Mouse (Mus musculus) olfactory bulb, adult 2 months (tissue): Measurements from ENCODE around the gene Tmem243.

Source experiments
- CTCF ChIP-seq: fragments of 200-500 bp; IDR thresholded peaks from 2 replicates; pipeline ENCODE4 v1.5.1; 2012; ENCODE audit warnings: low read depth, mild to moderate bottlenecking, low read length, moderate library complexity; ENCODE audit not compliant: insufficient read depth
- POLR2A ChIP-seq: fragments of 200-500 bp; IDR thresholded peaks from 2 replicates; pipeline ENCODE4 v1.6.1; 2012; ENCODE audit warnings: mild to moderate bottlenecking, low read depth, low read length, moderate library complexity; ENCODE audit not compliant: insufficient read depth

DNA sequence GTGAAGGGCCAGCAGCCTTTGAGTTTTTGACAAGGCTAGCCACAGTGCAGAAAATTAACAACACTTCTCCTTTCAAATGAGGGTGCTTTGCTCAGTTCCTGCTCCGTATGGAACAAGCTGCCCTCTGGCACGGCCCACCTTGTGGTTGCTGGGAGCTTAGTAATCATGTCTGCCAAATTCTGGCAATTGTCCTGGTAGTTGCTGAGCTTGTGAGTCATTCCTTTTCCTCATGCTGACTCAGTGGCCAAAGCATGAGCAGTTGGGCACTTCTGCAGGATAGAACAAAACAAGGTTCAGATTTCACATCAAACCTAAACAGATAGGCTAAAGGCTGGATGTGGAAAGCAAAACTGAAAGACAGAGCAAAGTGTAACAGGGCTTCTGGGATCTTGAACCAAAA is 31.6 kb upstream of the Tmem243 start:
- TF ChIP-seq CTCF: no peak
- no peak for TF ChIP-seq POLR2A
